Mouse (Mus musculus): ENCODE data around the gene Gm36864. TPM values are rescaled to one million over a fixed set of nuclear protein-coding genes. Genes with fewer than 3 reads are reported as not detected.

Gene Gm36864
- total RNA-seq, 2 experiments from 2014 or later: not detected

Other genes starting within 250 kb of the Gm36864 start
- gene Klk1b11, start 240.3 kb upstream of the Gm36864 start, total RNA-seq (2015): not detected in 2 replicates
- gene Klk1b11, start 240.3 kb upstream of the Gm36864 start, total RNA-seq (2017): not detected in 2 replicates
- gene Klk1b26, start 224.0 kb upstream of the Gm36864 start, total RNA-seq (2015): not detected in 2 replicates
- gene Klk1b26, start 224.0 kb upstream of the Gm36864 start, total RNA-seq (2017): not detected in 2 replicates
- not detected in 2 replicates for gene Klk1b27, start 183.9 kb upstream of the Gm36864 start, total RNA-seq (2015)
- gene Klk1b27, start 183.9 kb upstream of the Gm36864 start, total RNA-seq (2017): not detected in 2 replicates
- not detected in 2 replicates for gene Klk1b21, start 133.8 kb upstream of the Gm36864 start, total RNA-seq (2015)
- gene Klk1b21, start 133.8 kb upstream of the Gm36864 start, total RNA-seq (2017): not detected in 2 replicates
- not detected in 2 replicates for gene Klk1b22, start 123.5 kb upstream of the Gm36864 start, total RNA-seq (2015)
- gene Klk1b22, start 123.5 kb upstream of the Gm36864 start, total RNA-seq (2017): not detected in 2 replicates
- gene Klk1b16, start 99.4 kb upstream of the Gm36864 start, total RNA-seq (2015): not detected in 2 replicates
- gene Klk1b16, start 99.4 kb upstream of the Gm36864 start, total RNA-seq (2017): not detected in 2 replicates
- not detected in 2 replicates for gene Klk1b24, start 47.9 kb upstream of the Gm36864 start, total RNA-seq (2015)
- gene Klk1b24, start 47.9 kb upstream of the Gm36864 start, total RNA-seq (2017): not detected in 2 replicates
- not detected in 2 replicates for gene Klk1b3, start 38.0 kb upstream of the Gm36864 start, total RNA-seq (2015)
- gene Klk1b3, start 38.0 kb upstream of the Gm36864 start, total RNA-seq (2017): not detected in 2 replicates
- not detected in 2 replicates for gene Klk1b4, start 28.7 kb upstream of the Gm36864 start, total RNA-seq (2015)
- gene Klk1b4, start 28.7 kb upstream of the Gm36864 start, total RNA-seq (2017): not detected in 2 replicates
- not detected in 2 replicates for gene Klk1b5, start 20.2 kb upstream of the Gm36864 start, total RNA-seq (2015)
- not detected in 2 replicates for gene Klk1b5, start 20.2 kb upstream of the Gm36864 start, total RNA-seq (2017)
- not detected in 2 replicates for gene Klk1, start 10.8 kb upstream of the Gm36864 start, total RNA-seq (2015)
- not detected in 2 replicates for gene Klk1, start 10.8 kb upstream of the Gm36864 start, total RNA-seq (2017)
- gene 1700028J19Rik, start 10.5 kb downstream of the Gm36864 start, total RNA-seq (2015): 0.34 and 1.8 TPM in 2 replicates
- gene 1700028J19Rik, start 10.5 kb downstream of the Gm36864 start, total RNA-seq (2017): 0.30 and 0.37 TPM in 2 replicates
- gene 2410002F23Rik, start 10.5 kb downstream of the Gm36864 start, total RNA-seq (2015): 54.0 and 60.6 TPM in 2 replicates
- gene 2410002F23Rik, start 10.5 kb downstream of the Gm36864 start, total RNA-seq (2017): 71.7 and 74.6 TPM in 2 replicates
- not detected in 2 replicates for gene Acp4, start 21.2 kb downstream of the Gm36864 start, total RNA-seq (2015)
- gene Acp4, start 21.2 kb downstream of the Gm36864 start, total RNA-seq (2017): 0.04 TPM in 1 of 2 replicates, not detected in the other
- not detected in 2 replicates for gene Gm15517, start 25.3 kb downstream of the Gm36864 start, total RNA-seq (2015)
- gene Gm15517, start 25.3 kb downstream of the Gm36864 start, total RNA-seq (2017): not detected in 2 replicates
- 4.1 TPM in 2 replicates for gene Clec11a, start 70.7 kb downstream of the Gm36864 start, total RNA-seq (2015)
- 4.2 and 4.4 TPM in 2 replicates for gene Clec11a, start 70.7 kb downstream of the Gm36864 start, total RNA-seq (2017)
- gene Shank1, start 74.1 kb downstream of the Gm36864 start, total RNA-seq (2015): 0.05 and 0.49 TPM in 2 replicates
- gene Shank1, start 74.1 kb downstream of the Gm36864 start, total RNA-seq (2017): not detected in 2 replicates
- 0.22 and 0.24 TPM in 2 replicates for gene Syt3, start 147.9 kb downstream of the Gm36864 start, total RNA-seq (2015)
- 0.12 and 0.14 TPM in 2 replicates for gene Syt3, start 147.9 kb downstream of the Gm36864 start, total RNA-seq (2017)
- gene 1700008O03Rik, start 149.6 kb downstream of the Gm36864 start, total RNA-seq (2015): 0.44 and 1.5 TPM in 2 replicates
- gene 1700008O03Rik, start 149.6 kb downstream of the Gm36864 start, total RNA-seq (2017): 1.8 and 2.2 TPM in 2 replicates
- not detected in 2 replicates for gene Lrrc4b, start 192.8 kb downstream of the Gm36864 start, total RNA-seq (2015)
- gene Lrrc4b, start 192.8 kb downstream of the Gm36864 start, total RNA-seq (2017): not detected in 2 replicates
- gene Aspdh, start 229.2 kb downstream of the Gm36864 start, total RNA-seq (2015): not detected in 2 replicates
- gene Aspdh, start 229.2 kb downstream of the Gm36864 start, total RNA-seq (2017): not detected in 2 replicates
- gene Josd2, start 231.8 kb downstream of the Gm36864 start, total RNA-seq (2015): 27.5 and 35.2 TPM in 2 replicates
- gene Josd2, start 231.8 kb downstream of the Gm36864 start, total RNA-seq (2017): 17.4 and 22.6 TPM in 2 replicates